In the genomic region with DNA sequence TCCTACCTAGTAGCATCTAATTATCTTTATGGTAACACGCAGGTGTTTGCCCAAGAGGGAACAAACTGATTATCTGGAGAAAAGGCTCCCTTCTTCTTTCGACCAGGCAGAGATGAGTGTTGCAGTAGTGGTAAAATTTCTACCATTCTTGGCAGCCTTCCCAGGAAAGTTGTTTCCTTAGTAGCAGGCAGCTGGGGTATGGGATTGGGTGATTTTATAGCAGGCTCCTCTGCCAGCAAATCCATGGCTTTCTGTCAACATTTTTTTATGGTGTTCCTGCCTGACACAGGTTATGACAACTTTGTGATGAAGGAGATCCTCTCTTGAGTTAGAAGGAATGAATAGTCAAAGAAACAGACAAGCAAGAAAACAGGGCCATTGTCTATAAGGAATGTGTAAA, we compare ENCODE assay signal across 10 mouse cellular contexts. TPM values are rescaled to one million over a fixed set of nuclear protein-coding genes. Genes with fewer than 3 reads are reported as not detected.
A peak's percentile ranks its signal among the peaks of the same experiment; 100 is the strongest.
DNase-seq lines count a peak whose midpoint lies in the region; ATAC-seq and TF ChIP-seq lines count a peak whose summit lies in the region.
"Had no signal": no experiment of that assay in that cellular context is flagged by ENCODE, and none has a peak within 500 bp of the region (broad histone marks: within the 10 kb centered on the region; RNA-seq: fewer than 3 reads in every experiment).

No protein-coding gene starts in this region.

- H3K27me3 ChIP-seq in heart, embryonic 16.5 days (ENCODE audit: control insufficient read depth, insufficient read depth, low read length), result no peaks in the 10 kb centered on the region
- H3K27me3 ChIP-seq in heart, adult 2 months (ENCODE audit: control insufficient read depth, insufficient read depth, low read length), result no peaks in the 10 kb centered on the region
- H3K27me3 ChIP-seq in thymus, adult 2 months (ENCODE audit: control insufficient read depth, insufficient read depth, low read length), result no peaks in the 10 kb centered on the region
- H3K27me3 ChIP-seq: liver, embryonic 13.5 days had no signal

- H3K4me1 ChIP-seq in heart, embryonic 16.5 days (ENCODE audit: control insufficient read depth, insufficient read depth, low read length), result peaks cover 7% of the 10 kb centered on the region; the same call in 1 of the 2 replicates
- H3K4me1 ChIP-seq in heart, adult 2 months (ENCODE audit: control insufficient read depth, insufficient read depth, low read length), result no peaks in the 10 kb centered on the region
- no peaks in the 10 kb centered on the region for H3K4me1 ChIP-seq in thymus, adult 2 months (replicated peaks; ENCODE audit: control insufficient read depth, insufficient read depth, low read length)
- H3K4me1 ChIP-seq: liver, embryonic 13.5 days had no signal

- H3K9ac ChIP-seq in heart, embryonic 16.5 days (ENCODE audit: low read length), result no peak overlapping the region
- H3K9ac ChIP-seq in heart, adult 2 months (ENCODE audit: low read depth, low read length), result no peak overlapping the region
- H3K9ac ChIP-seq: liver, embryonic 13.5 days had no signal

- TF ChIP-seq EP300 in heart, adult 2 months (IDR thresholded peaks at IDR 0.05; ENCODE audit: insufficient read depth, low read depth, low read length), result no peak

- no peak overlapping the region for H3K27ac ChIP-seq in heart, embryonic 16.5 days (ENCODE audit: low read length)
- H3K27ac ChIP-seq in heart, adult 2 months, result no peak overlapping the region
- H3K27ac ChIP-seq in thymus, adult 2 months (ENCODE audit: control insufficient read depth, insufficient read depth, low read length), result no peak overlapping the region
- H3K27ac ChIP-seq: liver, embryonic 13.5 days had no signal

- H3K9me3 ChIP-seq in heart, embryonic 16.5 days (replicated peaks; ENCODE audit: control insufficient read depth, low read length), result no peaks in the 10 kb centered on the region
- H3K9me3 ChIP-seq: liver, embryonic 13.5 days had no signal

- no peak for TF ChIP-seq POLR2A in heart, adult 2 months (IDR thresholded peaks at IDR 0.05; ENCODE audit: insufficient read depth, low read depth, low read length)
- TF ChIP-seq POLR2A in thymus, adult 2 months (IDR thresholded peaks at IDR 0.05; ENCODE audit: control insufficient read depth, extremely low read depth, insufficient read depth, low read length, poor library complexity), result no peak

- intact Hi-C loops in heart, adult 2 months (cut with DNase I), result no loop called here

- H3K79me2 ChIP-seq in heart, adult 2 months (replicated peaks; ENCODE audit: control insufficient read depth, insufficient read depth, low read length), result no peaks in the 10 kb centered on the region

- DNase-seq in heart, adult 2 months, result no peak
- DNase-seq in Muller cell, postnatal 12 days (ENCODE audit: inconsistent ontology term), result peak; percentile 76
- peak; percentile 29 for DNase-seq in left cerebral cortex, adult 11 months (ENCODE audit: low spot score)
- no peak for DNase-seq in T-cell, adult 2 months (ENCODE audit: low spot score)
- no peak for DNase-seq in thymus, adult 2 months
- no peak for DNase-seq in yolk sac, embryonic 10.5 days (ENCODE audit: low spot score)
- DNase-seq: liver, embryonic 13.5 days had no signal

- H3K4me3 ChIP-seq in heart, embryonic 16.5 days (ENCODE audit: low read length), result no peak overlapping the region
- H3K4me3 ChIP-seq in heart, adult 2 months, result no peak overlapping the region
- no peak overlapping the region for H3K4me3 ChIP-seq in thymus, adult 2 months (ENCODE audit: control insufficient read depth, insufficient read depth, low read length)
- H3K4me3 ChIP-seq: liver, embryonic 13.5 days had no signal

- no peaks in the 10 kb centered on the region for H3K36me3 ChIP-seq in heart, embryonic 16.5 days (ENCODE audit: control insufficient read depth, insufficient read depth)
- H3K36me3 ChIP-seq in heart, adult 2 months (ENCODE audit: control insufficient read depth, insufficient read depth, low read length), result no peaks in the 10 kb centered on the region
- no peaks in the 10 kb centered on the region for H3K36me3 ChIP-seq in thymus, adult 2 months (ENCODE audit: control insufficient read depth, insufficient read depth, low read length)
- H3K36me3 ChIP-seq: liver, embryonic 13.5 days had no signal

- no peak for TF ChIP-seq CTCF in heart, adult 2 months (IDR thresholded peaks at IDR 0.05)
- no peak for TF ChIP-seq CTCF in thymus, adult 2 months (IDR thresholded peaks at IDR 0.05; ENCODE audit: borderline replicate concordance, control insufficient read depth, extremely low read depth, insufficient read depth, low read length, poor library complexity)

- H3K4me2 ChIP-seq in heart, embryonic 16.5 days (ENCODE audit: low read depth, low read length), result no peak overlapping the region
- H3K4me2 ChIP-seq: liver, embryonic 13.5 days had no signal

- peak; percentile 58; the same call in 1 of the 2 replicates for ATAC-seq in heart, embryonic 16.5 days (replicated peaks; ENCODE audit: extremely low read depth, insufficient read depth, low FRiP score)
- ATAC-seq in frontal cortex, adult (ENCODE audit: low TSS enrichment), result peak; percentile 91

- 27% methylated on average over 2 of the region's 2 CpGs for WGBS in heart, embryonic 16.5 days
- 17% methylated on average over 2 of the region's 2 CpGs for WGBS in heart, adult 2 months
- 49% methylated on average over 2 of the region's 2 CpGs for WGBS in thymus, adult 2 months

RNA-seq across cellular contexts. Expression of a gene that starts 40.2 kb away (rescaled TPM):
- 0.10 TPM in 1 of 2 replicates, not detected in the other for polyA plus RNA-seq in heart, embryonic 16.5 days (2015; fragmentation: Nextera tagmentation; extraction: Ambion mirVana)
- total RNA-seq in heart, adult 2 months (2021), result not detected
- polyA plus RNA-seq in heart, adult 2 months (2012; rRNA removed), result not detected in 2 replicates
- polyA plus RNA-seq in thymus, adult 2 months (2012; rRNA removed), result not detected in 2 replicates
- polyA plus RNA-seq: embryonic facial prominence, embryonic 11.5 days; liver, embryonic 13.5 days had no signal

RNA-seq across cellular contexts. Expression of a gene that starts 58.1 kb away (rescaled TPM):
- polyA plus RNA-seq in heart, embryonic 16.5 days (2015; fragmentation: Nextera tagmentation; extraction: Ambion mirVana), result 287 and 302 TPM in 2 replicates
- total RNA-seq in heart, adult 2 months (2021), result 100 to 1,000 TPM; 156 to 164 TPM
- 90.7 and 107 TPM in 2 replicates for polyA plus RNA-seq in heart, adult 2 months (2012; rRNA removed)
- polyA plus RNA-seq in thymus, adult 2 months (2012; rRNA removed), result 0.36 and 2.3 TPM in 2 replicates

Comparison
In these comparisons a context has a peak if more than half of its experiments do, and no peak if none do; other contexts are left out.
1. DNase-seq: peak in Muller cell, postnatal 12 days (single experiment) and left cerebral cortex, adult 11 months (single experiment); none in heart, adult 2 months (0 of 2), T-cell, adult 2 months (single experiment), thymus, adult 2 months (single experiment) and yolk sac, embryonic 10.5 days (single experiment).
2. RNA of a gene that starts 58.1 kb away (polyA plus RNA-seq): 287 to 302 TPM in heart, embryonic 16.5 days and 90.7 to 107 TPM in heart, adult 2 months; 0.36 to 2.3 TPM in thymus, adult 2 months; every median in the first group is over 10 times any median in the second.